Mouse (Mus musculus): ENCODE data around the gene Slc2a10. TPM values are rescaled to one million over a fixed set of nuclear protein-coding genes. Genes with fewer than 3 reads are reported as not detected.
A peak's percentile ranks its signal among the peaks of the same experiment; 100 is the strongest.

Slc2a10 gene
- total RNA-seq (2021) = 1 to 10 TPM; 1.7 to 2.3 TPM
- long read RNA-seq, experiment 1, partial matches to known transcripts = 1 of 4 reads
- long read RNA-seq, experiment 1, other reads (novel, unspliced or antisense) = 0 of 4 reads
- long read RNA-seq, experiment 2, partial matches to known transcripts = 0 of 4 reads
- long read RNA-seq, experiment 2, other reads (novel, unspliced or antisense) = 1 of 4 reads

DNA sequence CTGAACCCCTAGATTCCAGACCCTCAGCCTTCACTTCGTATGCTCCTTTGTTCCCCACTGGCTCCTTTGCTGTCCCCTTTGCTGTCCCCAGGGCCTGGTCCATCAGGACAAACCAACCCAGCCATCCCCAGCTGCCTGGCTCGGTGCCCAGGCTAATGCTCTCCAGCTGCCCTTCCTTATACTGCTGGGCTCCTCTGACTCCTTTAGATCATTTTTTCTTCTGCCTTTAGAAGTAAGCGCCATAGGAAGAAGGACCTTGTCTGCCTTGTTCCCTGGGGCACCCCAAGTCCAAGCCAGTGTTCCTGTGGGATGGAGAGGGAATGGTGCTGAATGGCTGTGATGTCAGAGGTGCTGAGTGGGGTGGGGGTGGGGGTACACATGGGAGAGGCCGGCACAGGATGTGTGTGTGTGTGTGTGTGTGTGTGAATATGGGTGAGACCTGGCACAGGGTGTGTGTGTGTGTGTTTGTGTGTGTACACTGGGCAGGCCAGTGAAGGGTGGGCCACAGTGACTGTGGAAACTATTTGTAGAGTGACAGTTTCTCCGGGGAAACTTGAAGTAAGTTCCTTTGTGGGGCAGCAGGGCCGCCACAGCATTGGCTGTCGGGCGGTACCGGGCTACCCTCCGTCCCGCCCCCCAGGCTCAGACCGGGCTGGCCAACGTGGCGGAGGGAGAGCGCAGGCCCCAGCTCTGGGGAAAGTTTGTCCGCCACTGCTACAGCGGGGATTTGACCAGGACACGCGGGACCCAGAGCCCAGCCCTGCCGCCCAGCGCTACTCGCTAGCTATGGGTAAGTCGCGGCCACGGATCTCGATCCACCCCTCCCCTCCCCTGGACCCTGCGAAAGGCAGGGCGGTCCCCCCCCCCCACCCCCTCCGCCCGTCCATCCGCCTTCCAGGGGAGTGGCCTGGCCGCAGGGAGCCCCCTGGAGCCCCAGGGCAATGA lies at the start of gene Slc2a10:
Gene Slc2a10, plus strand, starts transcription at position 529 of the 945 bp plus-strand sequence.
- DNase-seq = peak; percentile 63

DNA sequence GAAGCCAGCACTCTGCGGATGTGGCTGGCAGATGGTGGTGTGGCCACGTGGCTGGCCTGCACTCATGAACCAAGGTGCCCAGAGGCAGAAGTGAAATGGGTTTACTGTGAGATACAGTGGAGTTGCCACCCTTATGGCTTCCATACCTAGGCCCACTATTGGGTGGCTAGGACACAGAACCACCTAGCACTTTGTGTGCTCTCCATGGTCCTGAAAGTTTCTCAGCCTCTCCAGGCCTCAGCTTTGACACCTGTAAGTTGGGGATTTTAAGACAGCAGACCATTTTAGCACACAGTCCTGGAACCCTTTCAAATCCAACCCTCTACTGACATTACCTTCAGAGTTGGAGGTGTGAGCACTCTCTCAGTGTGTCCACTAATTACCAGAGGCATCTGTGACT lies 46.9 kb upstream of the Slc2a10 start:
- DNase-seq = peak; percentile 20

DNA sequence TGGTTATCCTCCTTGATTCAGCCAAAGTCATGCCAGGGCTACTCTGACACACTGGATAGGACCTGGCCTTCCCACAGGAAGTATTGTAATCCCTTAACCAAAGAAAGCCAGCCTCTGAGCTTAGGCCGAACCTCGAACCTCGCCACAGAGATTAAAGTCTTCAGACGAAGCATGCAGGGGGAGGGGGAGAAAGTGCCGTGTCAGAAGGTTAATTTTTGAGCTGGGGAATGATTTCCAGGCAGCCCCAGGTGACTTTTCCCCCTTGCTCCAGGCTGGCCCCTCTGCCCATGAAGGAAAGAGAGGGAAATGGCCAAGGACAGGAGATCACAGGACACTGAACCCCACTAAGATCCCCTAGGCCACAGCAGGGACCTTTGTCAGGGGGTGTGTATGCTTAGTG lies 45.4 kb upstream of the Slc2a10 start:
- no peak for DNase-seq

DNA sequence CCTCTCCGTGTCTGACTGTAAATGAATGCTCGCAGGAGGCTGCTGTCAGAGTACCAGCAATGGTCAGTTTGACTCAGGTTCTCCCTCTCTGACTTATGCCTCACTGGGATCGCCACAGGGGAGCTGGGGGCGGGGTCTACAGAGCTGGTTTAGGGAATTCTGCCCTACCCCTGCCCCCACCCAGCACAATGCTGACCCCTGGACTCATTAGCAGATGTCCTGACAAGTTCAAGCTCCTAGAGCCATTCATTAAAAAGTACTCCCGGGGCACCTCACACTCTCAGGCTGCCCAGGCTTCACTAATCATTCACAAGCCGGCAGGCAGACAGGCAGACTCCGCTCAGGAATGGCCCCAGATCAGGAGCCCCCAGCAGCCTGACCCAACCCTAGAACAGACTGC lies 43.9 kb upstream of the Slc2a10 start:
- no peak for DNase-seq

DNA sequence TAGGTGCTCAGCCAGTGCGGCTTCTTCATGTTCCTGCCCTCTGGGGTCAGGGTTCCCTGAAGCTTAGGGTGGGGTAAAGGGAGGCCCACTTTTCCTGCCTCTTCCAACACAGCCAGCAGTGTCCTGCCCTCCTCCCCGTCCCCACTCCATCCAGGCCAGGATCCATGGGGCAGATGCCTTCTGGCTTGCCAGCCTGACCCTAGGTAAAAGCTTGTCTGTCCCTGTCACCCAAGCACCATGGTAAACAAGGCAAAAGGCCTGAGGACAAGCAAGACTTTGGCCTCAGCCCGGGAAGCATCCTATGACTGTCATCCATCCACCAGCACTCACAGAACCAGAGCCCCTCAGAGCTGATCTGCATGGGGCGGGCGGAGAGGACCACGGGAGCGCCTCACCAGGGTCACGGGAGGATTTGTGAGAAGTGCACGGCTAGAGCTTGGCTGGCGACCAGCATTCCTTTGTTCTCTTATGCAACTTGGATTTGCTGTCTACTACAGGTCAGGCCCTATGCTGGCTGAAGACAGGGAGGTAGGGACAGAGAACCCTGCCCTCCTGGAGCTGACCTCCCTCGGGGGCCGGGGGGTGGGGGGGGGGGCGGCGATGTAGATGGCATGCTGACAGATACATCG lies 35.6 kb upstream of the Slc2a10 start:
- peak; percentile 35 for DNase-seq

DNA sequence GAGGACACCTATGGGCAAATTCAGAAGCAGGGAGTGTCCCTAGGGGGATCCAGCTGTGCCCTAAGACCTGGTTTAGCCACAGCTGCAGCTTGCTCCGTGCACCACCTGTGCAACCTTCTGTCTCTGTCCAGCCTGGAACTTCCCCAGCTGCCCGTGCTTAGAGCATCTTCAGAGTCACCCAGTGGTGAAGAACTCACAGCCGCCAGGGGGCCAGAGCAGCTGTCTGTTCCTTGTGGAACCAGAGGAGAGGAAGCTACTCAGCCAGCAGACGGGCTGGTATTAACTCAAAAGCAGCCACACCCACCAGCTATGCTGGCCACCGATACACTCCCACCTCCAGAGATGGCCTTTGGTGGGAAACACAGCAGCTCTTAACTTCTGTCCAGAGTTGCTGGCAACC lies 33.4 kb upstream of the Slc2a10 start:
- peak; percentile 29 for DNase-seq

DNA sequence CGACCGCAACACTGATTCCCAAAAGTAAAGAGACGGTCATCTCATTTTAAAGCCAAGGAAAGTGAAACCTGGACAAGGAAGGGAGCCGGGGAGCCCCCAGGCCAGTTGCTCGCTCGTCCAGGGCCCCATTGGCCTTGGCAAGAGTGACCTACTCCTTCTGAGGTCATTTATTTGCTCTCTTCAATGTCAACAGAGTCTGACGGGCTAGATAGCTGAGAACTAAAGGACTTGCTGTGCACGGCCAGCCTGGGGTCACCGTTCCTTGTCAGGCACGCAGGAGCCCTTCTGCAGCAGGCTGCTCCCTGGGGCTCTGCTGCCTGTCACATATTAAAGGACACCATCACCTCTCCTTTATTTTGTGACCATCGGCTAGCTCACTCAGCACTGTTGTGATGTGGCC lies 31.6 kb upstream of the Slc2a10 start:
- DNase-seq = no peak

DNA sequence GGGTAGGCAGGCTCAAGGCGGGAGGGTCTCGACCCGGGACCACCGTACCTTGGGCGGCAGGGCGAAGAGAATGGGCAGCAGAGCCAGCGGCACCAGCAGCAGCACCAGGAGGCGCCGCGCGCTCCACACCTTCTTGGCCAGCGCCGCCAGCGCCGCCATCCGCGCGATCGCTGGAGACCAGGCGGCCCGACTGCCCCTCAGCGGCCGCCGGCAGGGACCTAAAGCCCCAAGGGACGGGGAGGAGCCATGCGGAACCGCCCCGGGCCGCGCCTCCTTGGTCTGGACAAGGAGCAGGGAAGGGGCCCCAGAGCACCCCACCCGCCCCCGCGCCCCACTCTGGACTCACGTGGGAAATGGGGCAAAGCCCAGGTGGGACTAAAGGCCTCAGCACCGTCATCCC lies 30.6 kb upstream of the Slc2a10 start, which contains the start of gene Slc13a3:
Gene Slc13a3, minus strand, starts transcription at position 228 of the 400 bp plus-strand sequence.
- DNase-seq = peak; percentile 56

DNA sequence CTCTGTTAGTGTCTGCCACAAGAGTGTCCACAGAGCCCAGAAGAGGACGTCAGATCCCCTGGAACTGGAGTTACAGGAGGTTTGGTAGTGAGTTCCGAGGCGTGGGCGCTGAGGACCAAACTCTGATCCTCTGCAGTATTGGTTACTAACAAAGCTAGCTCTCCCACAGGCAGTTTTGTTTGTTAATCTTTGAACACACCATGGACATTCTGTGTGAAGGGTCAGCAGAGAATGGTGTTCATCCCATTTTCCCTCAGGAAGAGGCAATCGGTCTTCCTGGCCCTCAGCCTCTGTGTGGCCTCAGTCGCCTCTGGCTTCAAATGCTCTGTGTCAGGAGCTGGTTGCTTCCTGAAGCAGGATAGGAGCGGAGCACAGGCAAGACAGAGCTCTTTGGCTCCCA lies 28.2 kb upstream of the Slc2a10 start:
- DNase-seq = no peak

DNA sequence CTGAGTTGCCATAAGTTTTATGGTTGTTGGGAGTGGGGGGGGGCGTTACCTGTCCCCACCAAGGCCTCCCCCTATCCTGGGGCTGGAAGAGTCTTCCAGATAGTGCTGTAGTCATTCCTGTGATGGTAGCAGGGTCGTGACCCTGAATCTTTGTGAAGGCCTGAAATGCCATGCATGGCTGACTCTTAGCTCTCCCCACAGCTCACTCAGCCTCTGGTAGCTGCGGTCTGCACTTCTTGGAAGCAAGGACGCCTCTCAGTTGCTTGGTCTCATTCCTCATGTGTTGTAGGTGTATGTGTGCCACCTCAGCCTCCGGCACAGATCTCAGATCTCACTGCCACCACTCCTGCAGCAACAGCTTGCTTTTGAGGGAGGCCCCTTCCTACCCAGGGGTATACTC lies 27.7 kb upstream of the Slc2a10 start:
- no peak for DNase-seq

DNA sequence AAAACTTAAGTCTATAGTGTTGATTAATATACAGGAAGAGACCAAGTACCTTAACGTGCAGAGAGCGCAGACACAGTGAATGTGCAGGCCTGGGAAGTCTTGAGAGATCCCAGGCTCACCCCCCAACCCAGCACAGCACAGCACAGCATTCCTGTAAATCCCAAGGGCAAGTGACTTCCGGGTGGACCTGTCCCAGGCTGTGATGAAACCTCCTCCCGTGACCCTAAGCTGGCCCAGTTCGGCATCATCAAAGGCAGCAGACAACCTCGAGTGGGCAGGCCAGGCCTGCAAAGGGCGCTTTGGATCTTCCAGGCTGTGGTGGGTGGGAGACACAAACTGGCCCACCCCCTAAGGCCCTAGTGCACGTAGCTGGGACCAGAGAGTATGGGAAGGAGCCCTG lies 21.6 kb upstream of the Slc2a10 start:
- no peak for DNase-seq

DNA sequence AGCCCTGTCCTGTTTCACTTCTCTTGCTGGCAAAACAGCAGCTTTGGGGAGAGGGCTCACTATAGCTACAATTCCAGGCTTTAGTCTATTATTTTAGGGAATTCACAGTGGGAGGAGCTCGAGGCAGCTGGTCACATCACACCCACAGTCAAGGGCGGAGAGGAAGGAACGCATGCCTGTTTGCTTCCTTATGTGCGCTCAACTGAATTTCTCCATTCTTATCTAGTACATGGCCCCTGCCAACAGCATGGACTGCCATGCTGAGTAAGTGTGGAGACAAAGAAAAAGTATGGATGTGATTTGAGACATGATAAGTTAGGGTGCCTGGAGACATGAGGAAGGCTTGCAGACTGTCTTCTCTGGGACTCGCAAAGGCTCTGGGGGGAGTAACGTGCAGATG lies 19.4 kb upstream of the Slc2a10 start:
- DNase-seq = no peak

DNA sequence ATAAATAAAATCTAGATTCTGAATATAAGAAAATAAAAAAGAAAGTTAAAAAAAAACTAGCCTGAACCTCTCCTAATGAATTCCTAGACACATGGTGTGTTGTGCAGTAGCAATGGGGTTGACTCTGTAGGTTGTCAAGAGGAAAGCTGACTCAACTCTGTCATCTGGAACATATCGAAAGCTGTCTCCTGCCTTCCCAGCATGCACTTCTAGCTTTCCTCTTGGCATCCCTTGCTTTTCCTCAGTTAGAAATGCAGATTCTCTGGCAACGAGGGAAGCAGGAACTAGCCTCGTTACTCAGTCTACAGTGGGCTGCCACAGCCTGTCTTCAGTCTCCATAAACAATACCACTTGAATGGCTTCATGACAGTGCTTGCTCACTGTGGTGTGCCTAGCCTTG lies 17.8 kb upstream of the Slc2a10 start:
- DNase-seq = no peak

DNA sequence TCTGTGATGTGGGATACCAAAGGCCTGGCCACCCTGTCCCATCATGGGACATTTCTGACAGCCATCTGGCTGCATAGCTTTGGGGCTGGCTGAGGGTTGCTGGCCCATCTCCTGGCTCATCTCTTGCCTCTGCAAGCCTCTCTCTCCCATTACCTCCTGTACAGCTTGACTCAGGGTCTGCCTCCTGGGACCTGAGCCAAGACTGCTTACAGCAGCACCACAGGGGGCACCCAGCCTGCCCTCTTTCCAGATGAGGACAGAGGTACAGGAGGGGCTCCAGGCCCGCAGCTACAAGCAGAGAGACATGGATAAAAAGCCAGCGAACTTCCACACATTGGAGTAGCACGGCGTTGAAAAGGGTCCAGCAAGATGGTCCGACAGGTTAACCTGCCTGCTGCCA lies 17.2 kb upstream of the Slc2a10 start:
- DNase-seq = no peak

DNA sequence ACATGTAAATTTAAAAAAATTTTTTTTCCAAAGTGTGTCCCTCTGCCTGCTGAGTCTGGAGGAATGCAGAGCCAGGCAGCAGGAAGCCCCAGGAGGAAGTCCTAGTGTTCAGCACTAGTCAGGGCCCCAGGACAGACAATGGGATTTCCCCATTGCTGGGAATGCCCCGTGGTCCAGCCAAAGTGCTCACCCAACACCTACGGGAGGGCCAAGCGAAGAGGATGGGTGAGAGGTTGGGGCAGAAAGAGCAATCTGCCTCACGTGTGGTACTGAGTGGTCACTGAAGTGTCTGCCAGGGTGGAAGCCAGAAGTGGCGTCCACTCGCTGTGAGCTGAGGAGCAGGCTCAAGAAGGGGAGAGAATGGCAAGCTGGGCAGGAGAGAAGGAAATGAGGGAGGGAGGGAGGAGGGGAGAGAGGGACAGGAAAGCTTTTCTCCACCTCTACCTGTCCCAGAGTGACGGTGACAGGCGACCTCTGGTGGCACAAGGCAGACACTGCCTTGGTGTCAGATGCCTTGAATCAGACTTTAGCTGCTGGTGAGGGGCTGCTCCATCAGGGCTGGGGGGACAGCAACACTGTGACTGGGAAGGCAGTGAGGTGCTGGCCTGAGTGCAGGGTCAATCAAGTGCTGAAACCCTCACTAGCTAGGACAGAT lies 16.6 kb upstream of the Slc2a10 start:
- peak; percentile 73 for DNase-seq

DNA sequence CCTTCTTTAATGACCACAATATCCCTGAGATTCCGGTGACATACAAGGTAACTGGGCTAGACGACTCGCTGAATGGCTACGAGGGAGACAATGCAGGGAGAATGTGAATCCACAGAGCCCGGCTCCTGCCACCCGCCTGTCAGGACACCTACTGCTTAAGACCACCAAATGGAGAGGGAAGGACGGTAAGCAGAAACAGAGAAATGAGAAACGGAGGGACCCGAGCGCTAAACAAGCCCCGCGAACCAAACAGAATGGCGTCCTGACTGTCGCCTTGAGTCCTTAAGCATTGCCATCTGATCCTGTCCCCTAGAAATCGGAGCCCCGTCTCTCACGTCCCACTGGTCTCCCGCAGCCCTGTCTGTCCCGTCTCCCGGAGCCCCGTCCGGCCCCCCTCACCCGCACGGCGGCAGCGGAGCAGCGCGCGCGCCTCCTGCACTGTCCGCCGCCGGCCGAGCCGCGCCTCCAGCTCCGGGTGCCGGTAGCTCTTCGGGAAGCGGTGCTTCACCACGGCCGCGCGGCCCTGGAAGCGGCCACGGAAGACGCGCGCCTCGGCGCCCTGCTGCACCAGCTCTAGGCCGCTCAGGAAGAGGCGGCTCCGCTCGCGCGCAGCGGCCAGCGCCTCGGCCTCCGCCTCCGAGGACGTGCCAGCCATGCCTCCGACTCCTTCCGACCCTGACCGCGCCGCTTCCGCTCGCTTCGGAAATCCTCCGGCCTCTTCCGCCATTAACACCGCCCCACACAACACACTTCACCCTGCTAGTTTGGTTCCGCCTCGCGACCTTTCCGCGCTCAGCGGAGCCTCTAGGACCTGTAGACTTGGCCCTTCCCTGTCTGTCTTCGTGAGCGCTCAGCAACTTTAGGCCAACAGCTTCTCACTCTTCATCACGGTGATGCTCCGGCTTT lies 10.7 kb upstream of the Slc2a10 start, which contains the start of gene Trp53rka:
Gene Trp53rka, minus strand, starts transcription at position 677 of the 906 bp plus-strand sequence.
- peak; percentile 89 for DNase-seq

DNA sequence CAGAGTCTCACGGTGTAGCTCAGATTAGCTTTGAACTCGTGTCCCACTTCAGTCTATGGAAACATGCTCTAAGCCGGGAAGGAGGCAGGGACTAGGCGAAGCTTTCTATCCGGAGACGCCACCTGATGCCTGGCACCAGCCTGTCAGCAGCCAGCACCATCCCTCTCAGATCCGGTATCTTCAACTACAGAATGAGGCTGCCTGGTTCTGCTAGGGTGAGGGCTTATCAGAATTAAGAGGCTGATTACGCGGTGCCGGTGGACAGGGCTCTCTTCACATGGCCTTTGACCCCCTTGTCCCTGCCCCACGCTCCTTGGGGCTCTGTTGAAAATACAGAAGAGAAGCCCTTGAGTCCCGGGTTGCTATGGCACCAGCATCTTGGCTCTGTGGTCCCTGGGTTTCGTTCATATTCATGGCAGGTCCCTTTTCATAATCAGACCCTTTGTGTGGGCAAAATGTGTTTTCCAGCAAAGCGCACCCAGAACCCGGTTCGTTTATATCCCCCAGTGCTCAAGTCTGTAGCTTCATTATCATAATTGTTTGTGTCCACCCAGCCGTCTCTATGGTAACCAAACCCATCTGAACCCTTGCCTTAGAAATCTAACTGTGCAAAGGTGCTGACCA lies 9.9 kb upstream of the Slc2a10 start:
- DNase-seq = peak; percentile 19

DNA sequence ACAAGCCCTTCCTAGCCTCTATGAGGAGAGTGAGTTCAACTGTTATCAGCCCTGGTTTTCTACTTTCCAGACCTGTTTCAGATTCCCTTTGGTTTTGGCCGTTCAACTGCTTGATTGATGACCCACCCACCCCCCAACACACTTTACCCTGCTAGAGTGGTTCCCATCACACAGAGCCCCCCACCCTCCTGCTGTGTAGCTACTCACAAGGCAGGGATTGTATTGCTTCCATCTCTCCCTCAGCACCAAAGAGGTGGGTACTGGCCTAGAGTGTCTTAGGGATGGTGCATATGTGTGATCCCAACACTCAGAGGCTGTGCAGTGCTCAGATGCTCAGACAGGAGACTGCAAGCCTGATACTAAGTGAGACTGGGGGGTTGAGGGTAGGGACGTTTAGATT lies 9.1 kb upstream of the Slc2a10 start:
- no peak for DNase-seq

DNA sequence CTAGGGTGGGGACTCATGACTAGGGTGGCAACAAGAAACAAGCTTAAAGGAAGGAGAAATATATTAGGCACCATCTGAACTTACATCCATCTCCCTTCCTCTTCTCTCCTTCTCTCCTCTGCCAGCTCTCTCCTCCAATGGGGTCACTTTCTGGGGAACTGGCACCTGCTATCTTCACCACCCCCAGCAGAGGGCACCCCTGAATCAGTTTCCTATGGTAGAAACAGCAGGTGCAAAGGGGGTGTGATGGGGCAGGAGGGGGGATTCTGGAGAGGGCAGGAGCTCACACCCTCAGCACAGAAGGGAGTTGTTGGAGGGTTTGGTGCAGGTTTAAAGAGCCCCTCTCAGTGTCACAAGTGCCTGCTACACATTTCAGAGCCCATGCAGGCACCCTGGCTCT lies 7.3 kb upstream of the Slc2a10 start:
- peak; percentile 60 for DNase-seq

DNA sequence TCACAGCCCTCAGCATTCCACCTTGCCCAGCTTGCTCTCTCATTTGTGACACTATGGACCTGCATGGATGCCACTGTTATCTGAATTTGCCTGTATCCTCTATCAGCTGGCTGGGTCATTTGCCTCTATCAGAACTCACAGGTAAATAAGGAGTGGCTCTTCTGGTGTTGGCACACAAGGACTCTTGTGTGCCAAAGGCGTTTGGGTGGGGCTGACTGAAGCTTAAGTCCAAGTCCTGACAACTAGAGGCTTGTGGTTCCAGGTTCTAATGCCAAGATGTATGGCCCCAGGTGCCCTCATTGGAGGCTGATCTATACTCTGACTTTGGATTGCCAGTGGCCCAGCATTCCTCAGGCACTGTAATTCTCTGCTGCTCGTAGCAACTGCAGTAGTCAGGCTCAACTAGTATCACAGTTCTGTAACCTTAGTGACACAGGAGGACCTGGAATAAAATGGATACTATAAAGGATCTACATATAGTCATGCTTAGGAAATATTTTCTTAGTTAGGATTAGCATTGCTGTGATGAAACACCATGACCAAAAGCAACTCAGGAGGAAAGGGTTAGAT lies 5.8 kb upstream of the Slc2a10 start:
- DNase-seq = no peak

DNA sequence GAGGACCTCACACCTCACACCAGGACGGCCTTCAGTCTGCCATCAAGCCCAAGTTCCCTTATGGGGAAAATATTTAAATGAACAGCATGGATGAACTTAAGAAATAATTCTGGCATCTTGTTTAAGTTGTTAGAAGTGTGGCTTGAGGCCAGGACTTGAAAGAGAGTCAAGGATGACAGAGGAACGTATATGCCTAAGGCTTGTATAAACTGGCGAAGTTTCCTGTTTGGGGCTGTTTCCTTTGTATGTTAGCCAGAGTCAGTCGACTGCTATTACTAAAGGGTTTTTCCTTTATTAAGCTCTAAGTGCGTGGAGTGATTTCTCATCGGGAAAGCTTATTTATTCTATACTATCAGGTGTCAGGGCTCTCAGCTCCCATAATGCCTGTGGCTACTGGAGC lies 4.8 kb upstream of the Slc2a10 start:
- DNase-seq = no peak

Measured in adrenal gland, postnatal 10 days (tissue).